Mouse (Mus musculus) layer of hippocampus, adult 8-10 months (tissue): Measurements from ENCODE around the gene Tff1. TPM values are rescaled to one million over a fixed set of nuclear protein-coding genes. Genes with fewer than 3 reads are reported as not detected.

Source experiments
- DNase-seq, 2 experiments: peaks; one replicate each; pipeline ENCODE4 v3.0.0; 2022; ENCODE audit warnings: low spot score in 2 of 2
- total RNA-seq, 4 experiments: library from RNA; stranded (reverse); gene quantifications; 2 replicates each; pipeline ENCODE4 v1.2.4; 2022

Gene Tff1
- total RNA-seq: not detected

GRCm38 (mm10) chr17:31165127-31165526 lies at the start of gene Tff1:
Gene Tff1, minus strand, starts transcription at chr17:31165277.
- DNase-seq: no peak

GRCm38 (mm10) chr17:31211881-31212280 lies 46.8 kb upstream of the Tff1 start:
- DNase-seq: no peak

GRCm38 (mm10) chr17:31210299-31210698 lies 45.2 kb upstream of the Tff1 start:
- no peak for DNase-seq

GRCm38 (mm10) chr17:31209376-31209930 lies 44.4 kb upstream of the Tff1 start:
- DNase-seq: no peak

GRCm38 (mm10) chr17:31208654-31209053 lies 43.6 kb upstream of the Tff1 start:
- no peak for DNase-seq

- no peak for DNase-seq
These were observed 42.8 kb upstream of the Tff1 start, which contains the start of gene Ubash3a for GRCm38 (mm10) chr17:31207771-31208334. Gene Ubash3a, plus strand, starts transcription at chr17:31207873.

GRCm38 (mm10) chr17:31198877-31199276 lies 33.8 kb upstream of the Tff1 start, which contains the start of gene Tmprss3:
Gene Tmprss3, minus strand, starts transcription at chr17:31198977.
- DNase-seq: no peak

GRCm38 (mm10) chr17:31196283-31196682 lies 31.2 kb upstream of the Tff1 start:
- no peak for DNase-seq

GRCm38 (mm10) chr17:31195207-31195606 lies 30.1 kb upstream of the Tff1 start:
- DNase-seq: no peak

- DNase-seq: no peak
These were observed 28.3 kb upstream of the Tff1 start for GRCm38 (mm10) chr17:31193360-31193759.

- DNase-seq: no peak
These were observed 27.6 kb upstream of the Tff1 start for GRCm38 (mm10) chr17:31192663-31193062.

- DNase-seq: no peak
These were observed 26.7 kb upstream of the Tff1 start for GRCm38 (mm10) chr17:31191825-31192224.

GRCm38 (mm10) chr17:31187370-31187769 lies 22.3 kb upstream of the Tff1 start:
- peak; percentile 41 to 67 for DNase-seq

GRCm38 (mm10) chr17:31184269-31184990 lies 19.4 kb upstream of the Tff1 start:
- DNase-seq: no peak

GRCm38 (mm10) chr17:31183180-31183974 lies 18.3 kb upstream of the Tff1 start:
- DNase-seq: peak; percentile 44 to 52

- DNase-seq: no peak
These were observed 16.4 kb upstream of the Tff1 start for GRCm38 (mm10) chr17:31181490-31181889.

GRCm38 (mm10) chr17:31176321-31176720 lies 11.2 kb upstream of the Tff1 start:
- DNase-seq: no peak

- DNase-seq: no peak
These were observed 4.7 kb upstream of the Tff1 start for GRCm38 (mm10) chr17:31169796-31170195.

GRCm38 (mm10) chr17:31163821-31164220 lies 1.3 kb downstream of the Tff1 start:
- DNase-seq: no peak

- DNase-seq: no peak
These were observed 2.5 kb downstream of the Tff1 start for GRCm38 (mm10) chr17:31162607-31163006.

GRCm38 (mm10) chr17:31160291-31160690 lies 4.8 kb downstream of the Tff1 start:
- DNase-seq: no peak

- no peak for DNase-seq
These were observed 7.2 kb downstream of the Tff1 start for GRCm38 (mm10) chr17:31157921-31158320.
